Mouse (Mus musculus): ENCODE results near the gene Nemp1.

GRCm38 (mm10) chr10:127745886-127746285, 79.2 kb downstream of the Nemp1 start:
- TF ChIP-seq CTCF (IDR thresholded peaks at IDR 0.05; ENCODE audit: low read depth) (no peak), EP300 (IDR thresholded peaks at IDR 0.05; ENCODE audit: low read depth) (no peak)
